Mouse (Mus musculus) cerebellum, adult 9-11 months (tissue): Measurements from ENCODE around the gene Olfr1085.
"Not testable (repeated sequence)": the region's sequence is repeated elsewhere in the genome, so short reads cannot be mapped to it uniquely, and the experiment has no call there.

Experiments used
- DNase-seq: peaks from one replicate; pipeline ENCODE4 v3.0.0; 2022

Gene Olfr1085

DNA sequence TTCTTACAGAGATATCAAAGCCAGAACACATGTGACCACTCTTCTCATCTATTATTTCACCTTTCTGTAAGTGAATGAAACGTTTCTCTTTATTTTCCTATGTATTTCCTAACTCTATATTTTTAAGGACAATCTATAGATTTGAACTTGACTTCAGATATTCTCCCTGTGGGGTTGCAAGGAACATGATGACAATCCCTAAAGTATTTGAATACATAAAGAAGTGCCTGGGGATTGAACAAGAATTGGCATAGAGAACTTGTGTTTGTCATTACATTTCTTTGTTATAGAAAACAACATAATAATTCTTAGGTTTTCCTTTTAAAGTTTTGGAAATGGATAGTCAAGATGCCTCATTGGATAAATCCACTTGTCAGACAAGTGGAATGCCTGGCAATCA lies at the start of gene Olfr1085:
Gene Olfr1085, minus strand, starts transcription at position 101 of the 400 bp plus-strand sequence.
- no peak for DNase-seq

DNA sequence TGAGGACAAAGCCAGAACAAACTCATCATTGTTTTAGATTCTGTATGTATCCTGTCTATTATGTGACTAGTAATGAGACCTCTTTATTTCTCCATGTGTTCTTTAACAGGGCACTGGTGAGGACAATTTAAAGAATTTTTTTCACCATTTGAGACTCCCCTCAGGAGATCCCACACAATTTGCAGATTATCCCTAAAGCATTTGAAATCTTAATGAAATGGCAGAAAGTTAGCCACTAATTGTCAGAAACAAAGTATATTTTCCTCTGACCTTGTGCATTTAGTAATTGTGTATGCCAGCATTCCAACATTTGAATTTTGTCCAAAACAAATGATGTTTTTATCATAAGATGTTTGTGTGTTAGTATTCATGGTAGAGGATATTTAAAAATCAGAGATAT lies 36.5 kb upstream of the Olfr1085 start, which contains the start of gene Olfr1087:
Gene Olfr1087, minus strand, starts transcription at position 101 of the 400 bp plus-strand sequence.
- DNase-seq, result no peak

GRCm38 (mm10) chr2:86679992-86680391 lies 18.2 kb upstream of the Olfr1085 start, which contains the start of gene Olfr1086:
TSS of gene Olfr1086 (minus strand) at chr2:86680092.
- no peak for DNase-seq

DNA sequence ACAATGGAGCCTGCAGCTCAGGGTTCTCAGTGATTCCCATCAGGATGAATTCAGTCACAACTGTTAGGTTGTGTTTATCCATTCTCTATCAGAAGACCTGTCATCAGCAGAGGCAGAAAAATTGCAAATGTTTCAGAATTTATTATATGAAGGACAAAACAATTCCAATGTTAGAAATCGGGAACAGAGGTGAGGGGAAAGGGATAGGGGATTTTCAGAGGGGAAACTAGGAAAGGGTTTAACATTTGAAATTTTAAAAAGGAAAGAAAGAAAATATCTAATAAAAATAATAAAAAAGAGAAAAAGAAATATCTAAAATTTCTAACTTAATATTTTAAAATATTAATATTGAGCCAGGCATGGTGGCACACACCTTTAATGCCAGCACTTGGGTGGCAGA lies 22.2 kb downstream of the Olfr1085 start, which contains the start of gene Olfr1084:
Gene Olfr1084, minus strand, starts transcription at position 101 of the 400 bp plus-strand sequence.
- DNase-seq, result not testable (repeated sequence)
